Mouse (Mus musculus) liver, postnatal 0 days (tissue): ENCODE data around the gene Wfdc8.

Source experiments
- CTCF ChIP-seq: sonication (generic); IDR thresholded peaks from 2 replicates; pipeline ENCODE4 v1.5.1; 2016; ENCODE audit warnings: antibody characterized with exemption, low read depth
- EP300 ChIP-seq: IDR thresholded peaks from 2 replicates; pipeline ENCODE4 v1.6.1; 2016; ENCODE audit warnings: antibody characterized with exemption, low read depth, mild to moderate bottlenecking

DNA sequence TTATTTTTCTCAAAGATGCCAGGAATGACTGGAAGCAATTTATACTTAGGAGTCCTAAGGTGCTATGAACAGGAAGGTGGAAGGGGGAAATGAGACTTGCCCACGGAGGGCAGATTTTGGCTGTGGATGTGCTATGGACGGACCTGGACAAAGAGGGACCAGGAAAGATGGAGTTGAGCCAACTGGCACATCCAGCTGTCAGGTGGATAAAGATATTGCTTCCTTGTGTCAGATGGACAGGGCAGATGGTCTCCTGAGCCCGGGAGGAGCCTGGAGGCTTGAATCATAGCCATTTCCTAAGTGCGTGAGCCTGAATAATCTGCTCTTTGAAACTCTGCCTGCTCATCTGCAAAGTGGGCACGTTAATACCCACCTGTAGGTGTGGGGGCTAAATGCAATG is 49.1 kb downstream of the Wfdc8 start:
- TF ChIP-seq CTCF (no peak), EP300 (no peak)
